Mouse (Mus musculus) brain, embryonic 14.5 days (tissue): ENCODE results near the gene Agbl1.

Experiments used
- CTCF ChIP-seq: fragments of 200-500 bp; IDR thresholded peaks from 2 replicates; pipeline ENCODE4 v1.5.1; 2012; ENCODE audit warnings: inconsistent platforms, mild to moderate bottlenecking, moderate library complexity, borderline replicate concordance; ENCODE audit not compliant: insufficient read depth, insufficient read length; ENCODE audit errors: extremely low read depth
- POLR2A ChIP-seq: fragments of 200-500 bp; IDR thresholded peaks from 2 replicates; pipeline ENCODE4 v1.6.1; 2012; ENCODE audit warnings: mild to moderate bottlenecking, inconsistent platforms, borderline replicate concordance; ENCODE audit not compliant: poor library complexity, insufficient read depth, insufficient read length, severe bottlenecking; ENCODE audit errors: extremely low read depth

DNA sequence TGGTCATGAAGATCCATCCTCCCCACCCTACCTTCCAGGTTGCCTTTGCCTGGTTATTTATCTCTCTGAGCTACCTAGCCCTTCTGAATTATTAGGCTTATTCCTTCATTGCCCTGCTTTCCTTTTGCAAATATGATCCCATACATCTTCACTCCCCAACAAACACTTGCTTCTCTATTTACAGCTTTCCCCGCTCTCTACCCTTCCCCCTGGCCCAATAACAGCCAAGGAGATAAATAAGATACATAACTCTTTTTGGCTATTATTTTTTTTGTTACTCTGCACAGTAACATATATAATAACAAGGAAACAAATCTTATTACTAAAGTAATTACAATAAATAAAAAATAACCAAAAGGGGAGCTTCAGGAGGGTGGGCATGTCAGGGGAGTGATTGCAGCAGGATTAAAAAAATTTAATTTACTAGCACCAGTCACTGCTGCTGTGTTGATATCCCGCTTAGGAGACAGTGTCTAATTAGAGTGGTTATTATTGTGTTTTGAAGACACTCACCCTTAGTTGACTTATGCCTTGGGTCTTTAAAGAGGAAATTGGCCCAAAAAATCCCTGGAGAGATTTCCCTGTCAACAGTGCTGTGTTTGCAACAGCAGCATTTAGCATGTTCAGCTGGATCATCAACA, 370.5 kb downstream of the Agbl1 start:
- TF ChIP-seq CTCF, result no peak
- no peak for TF ChIP-seq POLR2A
